Mouse (Mus musculus): ENCODE results near the gene Vwf. TPM values are rescaled to one million over a fixed set of nuclear protein-coding genes. Genes with fewer than 3 reads are reported as not detected.
A peak's percentile ranks its signal among the peaks of the same experiment; 100 is the strongest.

Vwf gene
- total and polyA plus RNA-seq, 2 experiments from 2014 or later: 16.6 to 36.7 TPM

DNA sequence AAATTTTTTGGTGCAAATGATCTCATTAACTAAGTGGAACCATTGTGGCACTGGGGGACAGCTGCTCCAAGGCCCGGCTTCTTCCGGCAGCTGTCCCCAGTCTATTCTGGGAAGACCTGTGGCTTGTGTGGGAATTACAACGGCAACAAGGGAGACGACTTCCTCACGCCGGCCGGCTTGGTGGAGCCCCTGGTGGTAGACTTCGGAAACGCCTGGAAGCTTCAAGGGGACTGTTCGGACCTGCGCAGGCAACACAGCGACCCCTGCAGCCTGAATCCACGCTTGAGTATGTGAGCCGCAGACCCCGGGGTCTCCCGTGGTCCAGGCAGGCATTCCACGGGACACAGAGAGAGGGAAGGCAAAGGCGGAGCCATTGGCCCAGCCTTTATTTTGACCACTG is 56.7 kb downstream of the Vwf start:
- peak; percentile 89 for DNase-seq (ENCODE audit: low spot score)
- no peak overlapping the region for H3K27ac ChIP-seq (ENCODE audit: low read depth, low read length)
- 0 out of 2 replicates have a peak overlapping the region, but pooled peaks have one; percentile 0 for H3K4me2 ChIP-seq (ENCODE audit: low read depth, low read length, poor library complexity, severe bottlenecking)
- no peaks in the 10 kb centered on the region for H3K9me3 ChIP-seq (ENCODE audit: low read length)
- ATAC-seq (ENCODE audit: low FRiP score): peak; percentile 70
- no peak overlapping the region for H3K4me3 ChIP-seq (ENCODE audit: low read depth, low read length)
- no peak overlapping the region for H3K9ac ChIP-seq (replicated peaks; ENCODE audit: low read length, poor library complexity, severe bottlenecking)
- H3K36me3 ChIP-seq (ENCODE audit: insufficient read depth, low read length): no peaks in the 10 kb centered on the region
- 4% methylated on average over 18 of the region's 18 CpGs for WGBS
- no peaks in the 10 kb centered on the region for H3K4me1 ChIP-seq (ENCODE audit: insufficient read depth, low read length)
- peak; percentile 89 for TF ChIP-seq CTCF (IDR thresholded peaks at IDR 0.05)
- no peaks in the 10 kb centered on the region for H3K27me3 ChIP-seq (ENCODE audit: insufficient read depth, low read length)

DNA sequence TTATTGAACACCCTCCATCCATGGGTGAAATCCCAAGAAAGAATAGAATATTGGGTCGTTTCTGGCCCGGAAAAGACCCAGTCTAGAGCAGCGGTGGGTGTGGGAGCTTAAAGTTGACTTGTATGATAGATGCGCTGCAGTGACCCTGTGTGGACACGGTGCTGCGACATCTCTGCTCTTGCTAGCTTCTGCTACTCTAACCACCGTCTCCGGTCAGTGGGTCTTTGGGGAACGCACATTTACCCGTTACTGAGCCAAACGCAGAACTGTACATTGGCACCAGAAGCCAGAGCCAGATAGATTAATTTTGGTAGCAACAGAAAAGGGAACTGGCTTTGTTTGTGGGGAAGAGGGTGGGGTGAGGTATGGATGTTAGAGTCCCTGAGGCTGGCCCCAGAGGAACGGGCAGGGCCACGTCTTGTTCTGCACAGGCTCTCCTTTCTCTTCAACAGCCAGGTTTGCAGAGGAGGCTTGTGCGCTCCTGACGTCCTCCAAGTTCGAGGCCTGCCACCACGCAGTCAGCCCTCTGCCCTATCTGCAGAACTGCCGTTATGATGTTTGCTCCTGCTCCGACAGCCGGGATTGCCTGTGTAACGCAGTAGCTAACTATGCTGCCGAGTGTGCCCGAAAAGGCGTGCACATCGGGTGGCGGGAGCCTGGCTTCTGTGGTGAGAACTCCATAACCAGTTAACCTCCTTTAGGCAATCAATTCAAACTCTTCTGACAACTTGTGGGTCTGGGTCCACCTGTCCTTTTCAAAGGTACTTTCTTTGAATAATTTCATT is 57.3 kb downstream of the Vwf start:
- H3K4me2 ChIP-seq (ENCODE audit: low read depth, low read length, poor library complexity, severe bottlenecking): no peak overlapping the region
- 84% methylated on average over 26 of the region's 26 CpGs for WGBS

DNA sequence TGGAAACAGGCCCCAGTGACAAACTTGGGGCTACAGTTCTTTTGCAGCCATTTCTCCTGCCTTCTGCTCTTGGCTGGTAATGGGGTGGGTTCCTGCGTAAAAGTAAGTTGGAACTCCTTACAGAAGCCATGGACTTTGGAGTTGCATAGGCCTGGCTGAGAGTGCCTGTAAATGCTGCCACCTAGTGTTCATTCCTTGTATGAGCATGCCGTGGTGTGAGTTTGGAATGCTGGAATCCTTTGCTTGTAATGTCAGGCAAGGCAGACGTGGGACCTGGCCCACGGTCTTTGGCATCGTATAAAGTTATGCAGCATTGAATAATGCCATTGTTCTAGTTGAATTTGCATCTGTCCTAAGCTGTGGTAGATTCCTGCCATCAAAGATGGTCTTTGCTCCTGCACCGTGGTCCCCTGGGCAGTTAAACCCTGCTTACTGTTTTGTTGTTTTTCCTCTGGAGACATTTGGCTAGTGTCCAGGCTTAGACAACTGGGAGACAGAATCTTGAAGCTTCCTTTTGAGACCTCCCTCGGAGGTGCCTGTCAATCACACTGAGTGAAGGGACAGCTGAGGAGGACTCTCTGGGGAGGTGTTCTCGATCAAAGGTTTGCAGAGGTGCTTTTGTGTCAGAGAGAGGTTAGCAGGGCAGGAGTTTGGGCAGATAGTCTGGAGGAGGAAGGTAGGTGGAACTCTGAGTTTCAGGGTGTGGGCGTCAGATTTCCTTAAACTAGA is 58.1 kb downstream of the Vwf start:
- DNase-seq (ENCODE audit: low spot score) (peak; percentile 88), ATAC-seq (ENCODE audit: low FRiP score) (0 out of 2 replicates have a peak, but pooled peaks have one; percentile 34)
- peak; percentile 99 for TF ChIP-seq CTCF (IDR thresholded peaks at IDR 0.05)
- no peaks in the 10 kb centered on the region for H3K9me3 ChIP-seq (ENCODE audit: low read length)
- no peaks in the 10 kb centered on the region for H3K36me3 ChIP-seq (ENCODE audit: insufficient read depth, low read length)
- no peak overlapping the region for H3K4me2 ChIP-seq (ENCODE audit: low read depth, low read length, poor library complexity, severe bottlenecking)
- no peak overlapping the region for H3K4me3 ChIP-seq (ENCODE audit: low read depth, low read length)
- H3K9ac ChIP-seq (replicated peaks; ENCODE audit: low read length, poor library complexity, severe bottlenecking): no peak overlapping the region
- no peaks in the 10 kb centered on the region for H3K27me3 ChIP-seq (ENCODE audit: insufficient read depth, low read length)
- no peak overlapping the region for H3K27ac ChIP-seq (ENCODE audit: low read depth, low read length)
- WGBS: 16% methylated on average over 9 of the region's 9 CpGs
- no peaks in the 10 kb centered on the region for H3K4me1 ChIP-seq (ENCODE audit: insufficient read depth, low read length)

More for the DNA sequence above, 57.3 kb downstream of the Vwf start:
- no peak for DNase-seq (ENCODE audit: low spot score)
- no peak for TF ChIP-seq CTCF (IDR thresholded peaks at IDR 0.05)
- H3K9ac ChIP-seq (replicated peaks; ENCODE audit: low read length, poor library complexity, severe bottlenecking): no peak overlapping the region
- no peak; the same call in 1 of the 2 replicates for ATAC-seq (ENCODE audit: low FRiP score)
- H3K36me3 ChIP-seq (ENCODE audit: insufficient read depth, low read length): no peaks in the 10 kb centered on the region
- no peaks in the 10 kb centered on the region for H3K27me3 ChIP-seq (ENCODE audit: insufficient read depth, low read length)
- H3K9me3 ChIP-seq (ENCODE audit: low read length): no peaks in the 10 kb centered on the region
- H3K27ac ChIP-seq (ENCODE audit: low read depth, low read length): no peak overlapping the region
- H3K4me1 ChIP-seq (ENCODE audit: insufficient read depth, low read length): no peaks in the 10 kb centered on the region
- no peak overlapping the region for H3K4me3 ChIP-seq (ENCODE audit: low read depth, low read length)

DNA sequence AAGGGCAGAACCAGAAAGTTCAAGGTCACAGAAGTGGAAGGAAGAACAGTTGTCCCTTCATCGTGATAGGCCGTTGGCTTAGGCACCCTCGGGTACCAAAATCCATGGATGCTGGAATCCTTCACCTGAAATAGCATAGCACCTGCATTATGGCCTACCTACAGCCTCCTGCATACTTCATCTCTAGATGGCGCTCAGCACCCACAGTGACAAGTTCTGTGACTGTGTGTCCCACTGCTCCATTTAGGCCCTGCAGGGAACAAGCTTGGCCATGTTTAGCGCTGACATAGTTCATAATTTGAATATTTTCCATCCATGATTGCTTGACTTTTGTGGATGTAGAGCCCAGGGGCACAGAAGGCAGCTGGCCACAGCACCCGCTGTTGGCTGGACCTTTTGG is 62.5 kb downstream of the Vwf start:
- Histone ChIP-seq H3K4me1 (ENCODE audit: insufficient read depth, low read length) (no peaks in the 10 kb centered on the region), H3K9ac (replicated peaks; ENCODE audit: low read length, poor library complexity, severe bottlenecking) (no peak overlapping the region), H3K4me2 (ENCODE audit: low read depth, low read length, poor library complexity, severe bottlenecking) (no peak overlapping the region), H3K27ac (ENCODE audit: low read depth, low read length) (no peak overlapping the region), H3K4me3 (ENCODE audit: low read depth, low read length) (no peak overlapping the region), H3K27me3 (ENCODE audit: insufficient read depth, low read length) (no peaks in the 10 kb centered on the region; the same call in 1 of the 2 replicates), H3K36me3 (ENCODE audit: insufficient read depth, low read length) (no peaks in the 10 kb centered on the region), H3K9me3 (ENCODE audit: low read length) (no peaks in the 10 kb centered on the region)
- DNase-seq (ENCODE audit: low spot score): no peak
- 68% methylated on average over 6 of the region's 6 CpGs for WGBS
- no peak for ATAC-seq (ENCODE audit: low FRiP score)
- peak; percentile 10; the same call in 1 of the 2 replicates for TF ChIP-seq CTCF (IDR thresholded peaks at IDR 0.05)

DNA sequence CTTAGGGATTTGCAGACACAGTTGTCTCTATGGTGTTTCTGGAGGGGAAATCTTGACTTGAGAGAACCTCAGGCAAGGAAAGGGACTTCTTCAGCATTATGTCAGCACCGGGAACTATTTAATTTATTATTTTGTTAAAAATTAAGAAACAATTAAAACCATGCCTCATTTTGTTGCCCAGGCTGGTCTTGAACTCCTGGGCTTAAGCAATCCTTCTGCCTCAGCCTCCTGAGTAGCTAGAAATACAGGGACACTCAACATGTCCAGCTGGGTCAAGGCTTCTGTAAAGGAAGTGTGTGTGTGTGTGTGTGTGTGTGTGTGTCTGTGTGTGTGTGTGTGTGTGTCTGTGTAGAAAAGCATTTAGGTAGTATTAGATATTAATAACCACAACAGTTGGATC is 71.3 kb downstream of the Vwf start:
- H3K27ac ChIP-seq (ENCODE audit: low read depth, low read length): no peak overlapping the region
- H3K4me1 ChIP-seq (ENCODE audit: insufficient read depth, low read length): no peaks in the 10 kb centered on the region
- no peak overlapping the region for H3K4me2 ChIP-seq (ENCODE audit: low read depth, low read length, poor library complexity, severe bottlenecking)
- no peaks in the 10 kb centered on the region for H3K36me3 ChIP-seq (ENCODE audit: insufficient read depth, low read length)
- H3K9me3 ChIP-seq (ENCODE audit: low read length): no peaks in the 10 kb centered on the region
- no peak for ATAC-seq (ENCODE audit: low FRiP score)
- 100% methylated on average over 1 of the region's 1 CpGs for WGBS
- H3K4me3 ChIP-seq (ENCODE audit: low read depth, low read length): no peak overlapping the region
- peaks cover 4% of the 10 kb centered on the region; the same call in 1 of the 2 replicates for H3K27me3 ChIP-seq (ENCODE audit: insufficient read depth, low read length)
- no peak overlapping the region for H3K9ac ChIP-seq (replicated peaks; ENCODE audit: low read length, poor library complexity, severe bottlenecking)
- no peak for TF ChIP-seq CTCF (IDR thresholded peaks at IDR 0.05)
- DNase-seq (ENCODE audit: low spot score): no peak

DNA sequence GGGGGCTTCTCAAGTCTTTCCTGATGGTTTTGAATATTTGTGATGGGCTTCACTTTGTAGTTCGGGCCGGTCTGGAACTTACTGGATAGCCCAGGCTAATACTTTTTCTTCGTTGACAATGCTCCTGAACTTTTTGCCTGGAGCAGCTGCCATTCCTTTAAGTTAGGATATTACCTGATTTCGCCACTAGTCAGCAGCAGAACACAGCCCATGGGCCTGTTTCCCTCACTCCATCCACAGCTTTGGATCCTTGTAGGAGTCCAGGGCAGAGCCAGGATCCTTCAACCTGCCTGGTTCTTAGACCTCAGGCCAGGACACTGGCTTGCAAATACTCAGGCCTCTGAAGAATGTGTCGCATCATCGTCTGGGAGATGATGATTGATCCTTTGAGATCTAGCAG is 74.2 kb downstream of the Vwf start:
- 37% methylated on average over 6 of the region's 6 CpGs for WGBS

More for the DNA sequence above, 74.2 kb downstream of the Vwf start:
- Histone ChIP-seq H3K4me3 (ENCODE audit: low read depth, low read length) (no peak overlapping the region), H3K4me1 (ENCODE audit: insufficient read depth, low read length) (no peaks in the 10 kb centered on the region), H3K4me2 (ENCODE audit: low read depth, low read length, poor library complexity, severe bottlenecking) (no peak overlapping the region), H3K9ac (replicated peaks; ENCODE audit: low read length, poor library complexity, severe bottlenecking) (no peak overlapping the region), H3K36me3 (ENCODE audit: insufficient read depth, low read length) (no peaks in the 10 kb centered on the region), H3K9me3 (ENCODE audit: low read length) (no peaks in the 10 kb centered on the region), H3K27me3 (ENCODE audit: insufficient read depth, low read length) (0 out of 2 replicates have a peak, but pooled peaks cover 4% of the 10 kb centered on the region), H3K27ac (ENCODE audit: low read depth, low read length) (no peak overlapping the region)
- peak; percentile 92 for TF ChIP-seq CTCF (IDR thresholded peaks at IDR 0.05)
- ATAC-seq (ENCODE audit: low FRiP score) (peak; percentile 64; the same call in 1 of the 2 replicates), DNase-seq (ENCODE audit: low spot score) (peak; percentile 82)
